Mouse (Mus musculus) midbrain, postnatal 0 days (tissue): ENCODE data around the gene Stpg3. TPM values are rescaled to one million over a fixed set of nuclear protein-coding genes. Genes with fewer than 3 reads are reported as not detected.

Source experiments
- ATAC-seq: fragments of 200-750 bp; cut with Nextera tagmentation; 2 replicates; pipeline ENCODE4 v1.8.0; 2017; ENCODE audit warnings: moderate number of reproducible peaks, mild to moderate bottlenecking, moderate TSS enrichment, moderate library complexity; ENCODE audit not compliant: low FRiP score
- DNase-seq: peaks from one replicate; pipeline ENCODE4 v3.0.0-alpha.2; 2015; ENCODE audit warnings: low spot score
- H3K27ac ChIP-seq: fragments of 300-500 bp; sonication (generic); 2 replicates; pipeline ENCODE4 v1.5.1; 2014; ENCODE audit warnings: low read depth, mild to moderate bottlenecking, low read length, mixed read lengths
- H3K27me3 ChIP-seq: fragments of 300-500 bp; sonication (generic); 2 replicates; pipeline ENCODE4 v1.6.1; 2014; ENCODE audit warnings: low read length, control low read depth, mixed read lengths; ENCODE audit not compliant: insufficient read depth
- H3K36me3 ChIP-seq: fragments of 300-500 bp; sonication (generic); 2 replicates; pipeline ENCODE4 v1.6.1; 2014; ENCODE audit warnings: low read length, control low read depth, mixed read lengths; ENCODE audit not compliant: insufficient read depth
- H3K4me1 ChIP-seq: fragments of 300-500 bp; sonication (generic); 2 replicates; pipeline ENCODE4 v1.6.1; 2014; ENCODE audit warnings: mild to moderate bottlenecking, control low read depth, antibody characterized with exemption, low read length, mixed read lengths; ENCODE audit not compliant: insufficient read depth
- H3K4me2 ChIP-seq: fragments of 300-500 bp; sonication (generic); 2 replicates; pipeline ENCODE4 v1.6.1; 2014; ENCODE audit warnings: low read depth, mild to moderate bottlenecking, low read length, mixed read lengths; ENCODE audit not compliant: poor library complexity, severe bottlenecking
- H3K4me3 ChIP-seq: fragments of 300-500 bp; sonication (generic); 2 replicates; pipeline ENCODE4 v1.5.1; 2014; ENCODE audit warnings: low read depth, mild to moderate bottlenecking, low read length, moderate library complexity
- H3K9ac ChIP-seq: fragments of 300-500 bp; sonication (generic); replicated peaks from 2 replicates; pipeline ENCODE4 v1.6.1; 2014; ENCODE audit warnings: mild to moderate bottlenecking, low read length, moderate library complexity, mixed read lengths; ENCODE audit not compliant: poor library complexity, severe bottlenecking
- H3K9me3 ChIP-seq: fragments of 300-500 bp; sonication (generic); 2 replicates; pipeline ENCODE4 v1.6.1; 2016; ENCODE audit warnings: low read length, control low read depth
- CTCF ChIP-seq: IDR thresholded peaks from 2 replicates; pipeline ENCODE4 v1.5.1; 2016; ENCODE audit warnings: antibody characterized with exemption, mild to moderate bottlenecking
- WGBS: fragments of 180-500 bp; shearing (Covaris S2); extraction: QIAGEN DNeasy Blood & Tissue Kit; methylation state at CpG from one replicate; pipeline ENCODE4 v1.1.7; 2014; 5-methylcytosine and 5-hydroxymethylcytosine counted together
- polyA plus RNA-seq: library from polyadenylated mRNA; unstranded; fragments of >200 nt; fragmentation: Nextera tagmentation; extraction: Ambion mirVana; gene quantifications from 2 replicates; pipeline ENCODE4 v1.2.1, GENCODE M21; 2015
- total RNA-seq: library from RNA; depleted of rRNA; stranded (reverse); fragments of >200 nt; gene quantifications from 2 replicates; pipeline ENCODE4 v1.2.3, GENCODE M21; 2014

Stpg3 gene
- total and polyA plus RNA-seq, 2 experiments from 2014 or later: 0.38 TPM; not detected in 1

- no peak for TF ChIP-seq CTCF
- H3K36me3 ChIP-seq: no peaks in the 10 kb centered on the region
- no peak for DNase-seq
- no peak for ATAC-seq
- H3K4me2 ChIP-seq: no peak overlapping the region
- no peaks in the 10 kb centered on the region for H3K9me3 ChIP-seq
- H3K9ac ChIP-seq: no peak overlapping the region
- H3K4me3 ChIP-seq: no peak overlapping the region
- no peaks in the 10 kb centered on the region for H3K4me1 ChIP-seq
- no peaks in the 10 kb centered on the region; the same call in 1 of the 2 replicates for H3K27me3 ChIP-seq
- WGBS: 74% methylated on average over 5 of the region's 5 CpGs
- H3K27ac ChIP-seq: no peak overlapping the region
Observed at GRCm38 (mm10) chr2:25234551-25235220, 20.2 kb upstream of the Stpg3 start.

GRCm38 (mm10) chr2:25234050-25234449 lies 19.6 kb upstream of the Stpg3 start, which contains the start of gene Slc34a3:
TSS of gene Slc34a3 (minus strand) at chr2:25234364.
- Histone ChIP-seq H3K27ac (no peak within 1 kb of the TSS), H3K27me3 (no peaks in the 10 kb centered on the region; the same call in 1 of the 2 replicates), H3K36me3 (no peaks in the 10 kb centered on the region), H3K9me3 (no peaks in the 10 kb centered on the region), H3K4me3 (no peak within 1 kb of the TSS), H3K9ac (no peak within 1 kb of the TSS), H3K4me1 (no peaks in the 10 kb centered on the region; the same call in 1 of the 2 replicates), H3K4me2 (no peak within 1 kb of the TSS)
- WGBS: 87% methylated on average over 3 of the region's 3 CpGs
- no peak for ATAC-seq
- no peak for DNase-seq
- no peak for TF ChIP-seq CTCF

- ATAC-seq (no peak), DNase-seq (no peak)
- Histone ChIP-seq H3K27ac (no peak overlapping the region), H3K4me3 (no peak overlapping the region), H3K9me3 (no peaks in the 10 kb centered on the region), H3K27me3 (no peaks in the 10 kb centered on the region; the same call in 1 of the 2 replicates), H3K4me1 (no peaks in the 10 kb centered on the region; the same call in 1 of the 2 replicates), H3K36me3 (no peaks in the 10 kb centered on the region), H3K4me2 (no peak overlapping the region), H3K9ac (no peak overlapping the region)
- WGBS: 78% methylated on average over 4 of the region's 4 CpGs
- no peak for TF ChIP-seq CTCF
Observed at GRCm38 (mm10) chr2:25233421-25233820, 19.0 kb upstream of the Stpg3 start.

DNA sequence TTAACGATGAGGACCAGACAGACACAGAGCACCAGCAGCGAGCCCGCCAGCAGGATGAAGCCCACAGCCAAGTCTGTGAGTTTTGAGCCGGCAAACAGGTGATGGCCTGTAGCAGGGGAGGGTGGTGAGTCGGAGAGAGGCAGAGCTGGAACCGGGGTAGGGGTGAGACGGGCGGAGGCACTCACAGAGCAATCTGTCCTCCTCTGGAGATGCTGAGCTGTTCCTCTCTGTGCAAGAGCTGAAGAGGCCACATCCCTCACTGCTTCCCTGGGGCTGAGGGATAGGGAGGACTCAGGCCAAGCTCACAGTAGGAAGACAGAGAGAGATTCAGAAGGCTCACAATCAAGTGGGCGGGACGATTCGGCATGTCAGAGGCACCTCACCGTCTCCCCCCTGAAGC lies 16.6 kb upstream of the Stpg3 start:
- H3K4me1 ChIP-seq: no peaks in the 10 kb centered on the region; the same call in 1 of the 2 replicates
- TF ChIP-seq CTCF: no peak
- no peak overlapping the region for H3K27ac ChIP-seq
- ATAC-seq (no peak), DNase-seq (no peak)
- no peaks in the 10 kb centered on the region for H3K36me3 ChIP-seq
- 50% methylated on average over 12 of the region's 12 CpGs for WGBS
- H3K4me3 ChIP-seq: no peak overlapping the region
- H3K27me3 ChIP-seq: no peaks in the 10 kb centered on the region; the same call in 1 of the 2 replicates
- no peaks in the 10 kb centered on the region for H3K9me3 ChIP-seq
- no peak overlapping the region for H3K4me2 ChIP-seq
- no peak overlapping the region for H3K9ac ChIP-seq

GRCm38 (mm10) chr2:25230581-25230980 lies 16.1 kb upstream of the Stpg3 start:
- no peaks in the 10 kb centered on the region for H3K9me3 ChIP-seq
- no peak overlapping the region for H3K4me3 ChIP-seq
- ATAC-seq: no peak
- WGBS: 90% methylated on average over 7 of the region's 7 CpGs
- H3K27ac ChIP-seq: no peak overlapping the region
- no peak overlapping the region for H3K9ac ChIP-seq
- H3K36me3 ChIP-seq: no peaks in the 10 kb centered on the region
- no peaks in the 10 kb centered on the region; the same call in 1 of the 2 replicates for H3K4me1 ChIP-seq
- H3K27me3 ChIP-seq: no peaks in the 10 kb centered on the region
- no peak for DNase-seq
- TF ChIP-seq CTCF: no peak
- no peak overlapping the region for H3K4me2 ChIP-seq

GRCm38 (mm10) chr2:25229582-25229981 lies 15.1 kb upstream of the Stpg3 start:
- Histone ChIP-seq H3K27me3 (no peaks in the 10 kb centered on the region), H3K27ac (no peak overlapping the region), H3K36me3 (no peaks in the 10 kb centered on the region), H3K4me3 (no peak overlapping the region), H3K4me2 (no peak overlapping the region), H3K9me3 (no peaks in the 10 kb centered on the region), H3K4me1 (no peaks in the 10 kb centered on the region; the same call in 1 of the 2 replicates), H3K9ac (no peak overlapping the region)
- WGBS: 79% methylated on average over 5 of the region's 5 CpGs
- ATAC-seq: no peak
- no peak for DNase-seq
- no peak for TF ChIP-seq CTCF
